Mouse (Mus musculus): Measurements from ENCODE around the gene Srebf2. TPM values are rescaled to one million over a fixed set of nuclear protein-coding genes. Genes with fewer than 3 reads are reported as not detected.

Srebf2 gene
- total RNA-seq, 2 experiments from 2014 or later = 11.4 to 17.4 TPM

- intact Hi-C loops (cut with DNase I) = no loop called here
- no peak overlapping the region; the same call in 1 of the 2 replicates for H3K27ac ChIP-seq
- DNase-seq = no peak
- TF ChIP-seq CTCF (IDR thresholded peaks at IDR 0.05) = no peak
- H3K4me3 ChIP-seq = no peak overlapping the region
Measured at GRCm38 (mm10) chr15:82160731-82161640, 14.0 kb downstream of the Srebf2 start.

GRCm38 (mm10) chr15:82161965-82162600 lies 15.1 kb downstream of the Srebf2 start:
- TF ChIP-seq CTCF (IDR thresholded peaks at IDR 0.05) = no peak
- intact Hi-C loops (cut with DNase I) = no loop called here
- H3K4me3 ChIP-seq = no peak overlapping the region
- no peak overlapping the region for H3K27ac ChIP-seq
- DNase-seq = no peak

GRCm38 (mm10) chr15:82163356-82164060 lies 16.5 kb downstream of the Srebf2 start:
- intact Hi-C loops (cut with DNase I) = no loop called here
- no peak for TF ChIP-seq CTCF (IDR thresholded peaks at IDR 0.05)
- no peak overlapping the region for H3K27ac ChIP-seq
- no peak for DNase-seq
- no peak overlapping the region for H3K4me3 ChIP-seq

GRCm38 (mm10) chr15:82164061-82164399 lies 17.0 kb downstream of the Srebf2 start:
- intact Hi-C loops (cut with DNase I) = no loop called here

GRCm38 (mm10) chr15:82164496-82164895 lies 17.5 kb downstream of the Srebf2 start:
- intact Hi-C loops (cut with DNase I) = no loop called here
- Histone ChIP-seq H3K4me3 (no peak overlapping the region), H3K27ac (no peak overlapping the region)
- TF ChIP-seq CTCF (IDR thresholded peaks at IDR 0.05) = no peak
- DNase-seq = no peak

More at GRCm38 (mm10) chr15:82164061-82164399, 17.0 kb downstream of the Srebf2 start:
- DNase-seq = no peak
- no peak for TF ChIP-seq CTCF (IDR thresholded peaks at IDR 0.05)
- Histone ChIP-seq H3K4me3 (no peak overlapping the region), H3K27ac (no peak overlapping the region)

GRCm38 (mm10) chr15:82165332-82166239 lies 18.6 kb downstream of the Srebf2 start:
- Histone ChIP-seq H3K4me3 (no peak overlapping the region), H3K27ac (peak overlapping the region; percentile 79; the same call in 1 of the 2 replicates)
- no peak; the same call in 1 of the 2 replicates for TF ChIP-seq CTCF (IDR thresholded peaks at IDR 0.05)
- intact Hi-C loops (cut with DNase I) = loop anchor here (1.0 to 5.0 kb wide), 2 partner anchors 27 to 98 kb away; partner anchors contain the start of gene Mei1
- peak; percentile 83 for DNase-seq

GRCm38 (mm10) chr15:82166240-82167100 lies 19.5 kb downstream of the Srebf2 start:
- no peak for TF ChIP-seq CTCF (IDR thresholded peaks at IDR 0.05)
- DNase-seq = no peak
- Histone ChIP-seq H3K4me3 (peak overlapping the region; percentile 23), H3K27ac (peak overlapping the region; percentile 79)
- intact Hi-C loops (cut with DNase I) = loop anchor here (5.0 kb wide), 1 partner anchor 99 kb away; the partner anchor contains the start of gene Mei1

GRCm38 (mm10) chr15:82167201-82168168 lies 20.5 kb downstream of the Srebf2 start:
- intact Hi-C loops (cut with DNase I) = loop anchor here (5.0 kb wide), 1 partner anchor 100 kb away; the partner anchor contains the start of gene Mei1
- DNase-seq = peak; percentile 76
- TF ChIP-seq CTCF (IDR thresholded peaks at IDR 0.05) = no peak
- Histone ChIP-seq H3K4me3 (peak overlapping the region; percentile 38), H3K27ac (peak overlapping the region; percentile 79)

- intact Hi-C loops (cut with DNase I) = loop anchor here (5.0 kb wide), 1 partner anchor 102 kb away; the partner anchor contains the start of gene Mei1
- no peak overlapping the region for H3K4me3 ChIP-seq
- no peak for TF ChIP-seq CTCF (IDR thresholded peaks at IDR 0.05)
- DNase-seq = no peak
- H3K27ac ChIP-seq = no peak overlapping the region
Measured at GRCm38 (mm10) chr15:82169671-82170070, 22.7 kb downstream of the Srebf2 start.

Data from gastrocnemius, adult 2 months (tissue).